Mouse (Mus musculus): ENCODE measurements around the gene Vmn2r46. TPM values are rescaled to one million over a fixed set of nuclear protein-coding genes. Genes with fewer than 3 reads are reported as not detected.
"Not testable (repeated sequence)": the region's sequence is repeated elsewhere in the genome, so short reads cannot be mapped to it uniquely, and the experiment has no call there.

Vmn2r46 gene
- total RNA-seq (2021): not detected
- long read RNA-seq, experiment 1: 0 reads
- long read RNA-seq, experiment 2: 0 reads

GRCm38 (mm10) chr7:9770471-9770870, at the start of gene Vmn2r46:
Gene Vmn2r46, minus strand, starts transcription at chr7:9770571.
- DNase-seq; intact Hi-C loops (cut with DNase I; ENCODE audit: low total_unique reads): not testable (repeated sequence)

Other genes starting within 250 kb of the Vmn2r46 start
- gene Vmn2r47, start 70.8 kb upstream of the Vmn2r46 start, total RNA-seq (2021): not detected
- gene Vmn2r48, start 183.0 kb upstream of the Vmn2r46 start, total RNA-seq (2021): not detected
- not detected for gene Vmn2r49, start 221.7 kb upstream of the Vmn2r46 start, total RNA-seq (2021)

Data from gastrocnemius, postnatal 14 days (tissue).